Mouse (Mus musculus): Measurements from ENCODE around the gene Chl1. TPM values are rescaled to one million over a fixed set of nuclear protein-coding genes. Genes with fewer than 3 reads are reported as not detected.

Gene Chl1
- total and polyA plus RNA-seq, 3 experiments, result not detected

DNA sequence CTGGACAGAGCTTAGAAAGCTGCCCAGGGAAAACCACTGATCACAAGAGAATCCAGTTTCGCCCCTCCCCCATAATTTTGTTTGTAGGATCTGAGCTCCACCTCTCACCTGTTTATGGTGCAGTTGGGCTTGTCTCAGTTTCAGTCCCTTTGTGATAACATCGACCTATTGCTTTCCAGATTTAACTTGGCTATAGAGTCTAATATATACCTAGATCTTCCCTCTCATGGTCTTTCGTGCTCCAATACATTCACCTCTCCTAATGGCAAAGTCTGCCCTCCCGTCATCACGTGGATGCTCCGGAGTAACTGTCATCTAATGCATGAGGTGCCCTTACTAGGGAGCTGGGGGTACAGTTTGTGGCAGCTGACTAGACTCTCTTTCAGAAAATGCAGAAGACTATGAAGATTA, 2.5 kb downstream of the Chl1 start:
- Histone ChIP-seq H3K4me1 (ENCODE audit: control insufficient read depth in 1 of 2, insufficient read depth in 2 of 2) (no peaks in the 10 kb centered on the region), H3K4me3 (replicated peaks in 1 of 3; ENCODE audit: low read depth in 2 of 3, low read length in 2 of 3, poor library complexity in 1 of 3) (no peak overlapping the region), H3K9me3 (replicated peaks; ENCODE audit: low read length) (peaks cover 50% of the 10 kb centered on the region), H3K36me3 (replicated peaks in 1 of 2; ENCODE audit: control insufficient read depth in 1 of 2, insufficient read depth in 1 of 2, low read length in 1 of 2) (no peaks in the 10 kb centered on the region), H3K9ac (ENCODE audit: insufficient read depth, low read depth) (no peak overlapping the region), H3K27ac (ENCODE audit: insufficient read depth, low read depth) (no peak overlapping the region), H3K79me2 (replicated peaks; ENCODE audit: control insufficient read depth, extremely low read depth, insufficient read depth, poor library complexity, severe bottlenecking) (no peaks in the 10 kb centered on the region), H3K4me2 (ENCODE audit: insufficient read depth, low read depth, poor library complexity, severe bottlenecking) (no peak overlapping the region), H3K27me3 (replicated peaks) (no peaks in the 10 kb centered on the region)
- in situ Hi-C loops (cut with MboI; ENCODE audit: low pct_ligation_motif_present, low pct_unique_long_range_greater_than_20kb, low sequenced_read_pairs), result no loop called here
- dilution Hi-C loops (cut with MboI; ENCODE audit: extremely low pct_ligation_motif_present, extremely low pct_unique_long_range_greater_than_20kb, low sequenced_read_pairs), result no loop called here
- no peak for TF ChIP-seq RCOR1 (conservative IDR thresholded peaks at IDR 0.05; ENCODE audit: low read depth, low read length)
- TF ChIP-seq MAFK (IDR thresholded peaks at IDR 0.05; ENCODE audit: insufficient replicate concordance, low read length), result no peak
- no peak for TF ChIP-seq MXI1 (IDR thresholded peaks at IDR 0.05; ENCODE audit: low read depth, low read length)
- TF ChIP-seq ZC3H11A (IDR thresholded peaks at IDR 0.05; ENCODE audit: low read depth, low read length), result no peak
- no peak for TF ChIP-seq SMC3 (IDR thresholded peaks at IDR 0.05; ENCODE audit: low read depth, low read length)
- no peak for TF ChIP-seq MYC (IDR thresholded peaks at IDR 0.05; ENCODE audit: low read depth, low read length)
- TF ChIP-seq ZMIZ1 (IDR thresholded peaks at IDR 0.05; ENCODE audit: low read depth, low read length), result no peak
- TF ChIP-seq CHD2 (IDR thresholded peaks at IDR 0.05; ENCODE audit: low read length), result no peak
- no peak for TF ChIP-seq TCF12 (IDR thresholded peaks at IDR 0.05; ENCODE audit: low read depth, low read length)
- no peak for TF ChIP-seq ZKSCAN1 (IDR thresholded peaks at IDR 0.05; ENCODE audit: borderline replicate concordance, low read depth, low read length)
- no peak for TF ChIP-seq USF1 (IDR thresholded peaks at IDR 0.05; ENCODE audit: low read depth, low read length)
- TF ChIP-seq USF2 (conservative IDR thresholded peaks at IDR 0.05; ENCODE audit: low read depth, low read length), result no peak
- no peak for TF ChIP-seq MAX (IDR thresholded peaks at IDR 0.05; ENCODE audit: low read length)
- TF ChIP-seq NELFE (IDR thresholded peaks at IDR 0.05; ENCODE audit: low read depth, low read length), result no peak
- no peak for DNase-seq (ENCODE audit: extremely low read depth)

DNA sequence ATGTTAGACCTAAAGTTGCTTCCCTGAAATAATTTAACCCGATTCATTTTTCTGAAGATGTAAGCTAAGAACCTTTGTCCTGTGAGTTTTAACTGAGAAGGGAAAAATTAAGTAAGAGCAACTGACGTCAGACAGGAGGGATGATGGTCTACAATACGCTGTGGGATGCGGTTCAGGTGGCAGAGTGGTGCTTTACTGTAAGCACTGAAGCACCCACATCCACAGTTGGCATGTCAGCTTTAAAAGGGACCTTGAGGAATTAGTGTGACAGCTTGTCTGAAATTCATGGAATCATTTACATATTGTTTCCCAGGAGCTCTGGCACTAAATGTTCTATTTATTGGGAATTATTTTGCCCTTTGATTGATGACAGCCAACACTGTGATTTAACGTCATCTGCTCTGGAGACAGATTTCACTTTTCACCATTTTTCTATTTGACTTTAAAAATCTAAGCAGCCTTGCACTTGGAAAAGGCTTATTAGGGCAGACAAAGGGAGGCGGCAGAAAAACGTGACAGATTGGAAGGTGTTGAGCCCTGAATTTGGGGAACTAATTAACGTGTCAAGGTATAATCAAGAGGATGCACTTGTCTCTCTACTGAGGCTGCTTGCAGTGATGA, 3.3 kb downstream of the Chl1 start:
- no peak overlapping the region for H3K4me3 ChIP-seq (replicated peaks in 1 of 3; ENCODE audit: low read depth in 2 of 3, low read length in 2 of 3, poor library complexity in 1 of 3)
- dilution Hi-C loops (cut with MboI; ENCODE audit: extremely low pct_ligation_motif_present, extremely low pct_unique_long_range_greater_than_20kb, low sequenced_read_pairs), result no loop called here
- H3K79me2 ChIP-seq (replicated peaks; ENCODE audit: control insufficient read depth, extremely low read depth, insufficient read depth, poor library complexity, severe bottlenecking), result no peaks in the 10 kb centered on the region
- H3K4me1 ChIP-seq (ENCODE audit: control insufficient read depth in 1 of 2, insufficient read depth in 2 of 2), result no peaks in the 10 kb centered on the region
- H3K9ac ChIP-seq (ENCODE audit: insufficient read depth, low read depth), result no peak overlapping the region
- in situ Hi-C loops (cut with MboI; ENCODE audit: low pct_ligation_motif_present, low pct_unique_long_range_greater_than_20kb, low sequenced_read_pairs), result no loop called here
- DNase-seq (ENCODE audit: extremely low read depth), result no peak
- H3K27ac ChIP-seq (ENCODE audit: insufficient read depth, low read depth), result no peak overlapping the region
- H3K36me3 ChIP-seq (replicated peaks in 1 of 2; ENCODE audit: control insufficient read depth in 1 of 2, insufficient read depth in 1 of 2, low read length in 1 of 2), result no peaks in the 10 kb centered on the region
- H3K27me3 ChIP-seq (replicated peaks), result no peaks in the 10 kb centered on the region
- no peak overlapping the region for H3K4me2 ChIP-seq (ENCODE audit: insufficient read depth, low read depth, poor library complexity, severe bottlenecking)
- H3K9me3 ChIP-seq (replicated peaks; ENCODE audit: low read length), result peaks cover 49% of the 10 kb centered on the region
- TF ChIP-seq RAD21 (IDR thresholded peaks at IDR 0.05; ENCODE audit: low read depth, low read length) (no peak), CTCF (conservative IDR thresholded peaks at IDR 0.05 in 1 of 2, IDR thresholded peaks at IDR 0.05 in 1 of 2; ENCODE audit: low read depth in 2 of 2, low read length in 2 of 2) (no peak), SIN3A (IDR thresholded peaks at IDR 0.05; ENCODE audit: low read length) (no peak), MAFK (IDR thresholded peaks at IDR 0.05; ENCODE audit: insufficient replicate concordance, low read length) (no peak), JUND (conservative IDR thresholded peaks at IDR 0.05; ENCODE audit: low read depth, low read length) (no peak), MAZ (IDR thresholded peaks at IDR 0.05; ENCODE audit: low read depth, low read length) (no peak), NRF1 (IDR thresholded peaks at IDR 0.05; ENCODE audit: low read depth, low read length) (no peak)

All from CH12.LX (cell line).